Mouse (Mus musculus): ENCODE data around the gene Serf1. TPM values are rescaled to one million over a fixed set of nuclear protein-coding genes. Genes with fewer than 3 reads are reported as not detected.

Gene Serf1
- 4.7 TPM for polyA plus RNA-seq (2017; shearing (Covaris generic))

GRCm38 (mm10) chr13:100107652-100108472 lies at the start of gene Serf1:
Gene Serf1 (plus strand): TSS chr13:100108012.

GRCm38 (mm10) chr13:100103748-100104254 lies 4.0 kb upstream of the Serf1 start, which contains the start of gene Bdp1:
Gene Bdp1 (minus strand): TSS chr13:100104070.

GRCm38 (mm10) chr13:100124423-100125257 lies 16.8 kb downstream of the Serf1 start, which contains the start of gene Smn1:
Gene Smn1 (plus strand): TSS chr13:100124852.

Other genes starting within 250 kb of the Serf1 start
- not detected for gene Cartpt, start 206.9 kb upstream of the Serf1 start, polyA plus RNA-seq (2017; shearing (Covaris generic))
- 15.2 TPM for gene Mccc2, start 92.4 kb upstream of the Serf1 start, polyA plus RNA-seq (2017; shearing (Covaris generic))
- gene Bdp1, start 3.9 kb upstream of the Serf1 start, polyA plus RNA-seq (2017; shearing (Covaris generic)) = 35.7 TPM
- gene Smn1, start 16.8 kb downstream of the Serf1 start, polyA plus RNA-seq (2017; shearing (Covaris generic)) = 53.0 TPM
- gene Naip2, start 94.1 kb downstream of the Serf1 start, polyA plus RNA-seq (2017; shearing (Covaris generic)) = 8.1 TPM
- gene Naip5, start 138.3 kb downstream of the Serf1 start, polyA plus RNA-seq (2017; shearing (Covaris generic)) = 15.2 TPM
- gene Naip6, start 209.7 kb downstream of the Serf1 start, polyA plus RNA-seq (2017; shearing (Covaris generic)) = 6.1 TPM